Mouse (Mus musculus) erythroblast, embryonic 14.5 days (primary cell): ENCODE measurements around the gene N4bp1. TPM values are rescaled to one million over a fixed set of nuclear protein-coding genes. Genes with fewer than 3 reads are reported as not detected.

ENCODE experiments used
- H3K27me3 ChIP-seq: 2 replicates; pipeline ENCODE4 v1.6.1; 2012; ENCODE audit warnings: inconsistent platforms; ENCODE audit not compliant: control insufficient read depth
- H3K36me3 ChIP-seq: 2 replicates; pipeline ENCODE4 v1.6.1; 2012; ENCODE audit warnings: mild to moderate bottlenecking, inconsistent platforms; ENCODE audit not compliant: control insufficient read depth
- H3K4me1 ChIP-seq: 2 replicates; pipeline ENCODE4 v1.6.1; 2012; ENCODE audit warnings: inconsistent platforms; ENCODE audit not compliant: control insufficient read depth
- H3K4me3 ChIP-seq: replicated peaks from 2 replicates; pipeline ENCODE3; 2012; ENCODE audit warnings: moderate library complexity, mild to moderate bottlenecking, inconsistent platforms
- H3K9me3 ChIP-seq: 2 replicates; pipeline ENCODE4 v1.6.1; 2012; ENCODE audit warnings: low read length, inconsistent platforms, mixed read lengths; ENCODE audit not compliant: control insufficient read depth
- GATA1 ChIP-seq: IDR thresholded peaks from 2 replicates; pipeline ENCODE4 v1.6.1; 2012; ENCODE audit warnings: low read length, inconsistent platforms, mixed read lengths
- TAL1 ChIP-seq: IDR thresholded peaks from 3 replicates; pipeline ENCODE4 v1.6.1; 2012; ENCODE audit warnings: low read length, inconsistent platforms, mixed read lengths
- polyA plus RNA-seq: library from polyadenylated mRNA; stranded (reverse); fragments of >175 nt; gene quantifications from 2 replicates; pipeline ENCODE4 v1.2.3, GENCODE M21; 2012

The N4bp1 gene
- polyA plus RNA-seq, 1 experiment, result 0.37 TPM

DNA sequence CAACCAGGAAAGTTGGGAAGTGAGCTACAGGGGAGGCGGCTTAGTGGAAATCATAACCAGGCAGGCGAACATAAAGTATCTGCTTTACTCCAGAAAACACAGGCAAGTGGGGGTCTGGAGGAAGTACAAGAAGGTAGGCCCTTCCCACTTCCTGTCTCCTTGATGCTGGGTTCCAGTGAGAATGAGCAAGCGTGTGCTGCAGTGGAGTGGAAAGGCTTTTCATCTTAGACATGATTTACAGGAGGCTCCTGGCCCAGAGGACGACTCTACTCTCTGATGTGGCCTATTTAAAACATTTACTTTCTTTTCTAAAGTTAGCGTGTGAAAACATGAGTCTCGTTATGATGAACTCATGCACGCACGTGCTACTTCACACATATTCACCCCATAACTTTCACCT, 105.9 kb downstream of the N4bp1 start:
- H3K27me3 ChIP-seq, result no peaks in the 10 kb centered on the region
- no peaks in the 10 kb centered on the region for H3K36me3 ChIP-seq
- no peak for TF ChIP-seq TAL1
- TF ChIP-seq GATA1, result no peak
- H3K4me1 ChIP-seq, result no peaks in the 10 kb centered on the region
- H3K4me3 ChIP-seq, result no peak overlapping the region
- H3K9me3 ChIP-seq, result no peaks in the 10 kb centered on the region

DNA sequence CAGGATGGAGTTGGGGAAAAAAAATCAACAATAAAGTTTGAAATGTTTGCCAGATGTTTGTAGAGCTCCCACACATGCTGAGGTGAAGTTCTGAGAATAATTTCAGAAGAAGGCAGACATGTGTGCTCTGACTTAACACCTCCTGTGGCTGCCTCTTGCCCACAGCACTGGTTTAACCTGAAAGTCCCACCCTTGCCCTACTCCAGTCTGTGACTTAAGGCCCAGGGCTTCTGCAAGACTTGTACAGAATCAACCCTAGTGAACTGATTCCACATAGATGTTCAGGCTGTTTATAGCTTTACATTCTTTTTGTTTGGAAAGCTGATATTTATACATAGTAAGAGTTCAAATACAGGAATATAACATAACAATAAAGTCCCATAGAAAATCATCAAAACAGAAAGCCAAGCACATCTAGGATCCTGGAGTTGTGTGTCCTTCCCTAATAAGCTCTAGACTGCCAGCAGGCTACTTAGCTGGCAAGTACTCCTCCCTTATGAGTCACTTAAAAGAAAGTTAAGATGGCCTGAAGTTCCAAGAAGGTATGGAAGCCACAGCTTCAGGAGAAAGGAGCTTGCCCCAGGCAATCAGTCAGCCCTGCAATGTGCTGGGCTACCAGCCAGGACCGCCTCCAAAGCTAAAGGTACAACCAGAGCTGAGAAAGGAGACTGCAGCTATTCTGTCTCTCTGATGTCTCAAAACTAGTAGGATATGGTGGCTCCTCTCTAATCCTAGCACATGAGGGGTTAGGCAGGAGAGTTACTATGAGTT, 114.9 kb downstream of the N4bp1 start:
- H3K27me3 ChIP-seq, result peaks cover 2% of the 10 kb centered on the region
- TF ChIP-seq TAL1 (no peak), GATA1 (no peak)

DNA sequence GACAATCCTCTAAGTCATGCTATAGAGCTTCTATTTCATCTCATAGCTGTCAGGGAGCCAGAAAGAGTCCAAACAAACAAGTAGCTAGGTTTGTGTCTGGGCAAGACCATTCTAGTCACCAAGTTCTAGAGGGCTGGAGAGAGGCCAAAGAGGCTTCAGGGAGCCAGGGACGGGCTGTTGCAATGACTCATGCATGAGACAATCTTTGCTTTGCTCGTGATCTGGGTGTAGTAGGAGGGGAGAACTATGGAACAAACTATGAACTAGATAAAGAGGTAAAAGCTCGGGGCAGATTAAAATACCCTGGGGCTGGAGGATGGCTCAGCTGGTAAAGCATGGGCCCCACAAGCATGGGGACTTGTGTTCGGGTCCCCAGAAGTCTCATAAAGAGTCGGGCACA, 116.6 kb downstream of the N4bp1 start:
- H3K4me3 ChIP-seq, result no peak overlapping the region
- peaks cover 3% of the 10 kb centered on the region; the same call in 1 of the 2 replicates for H3K9me3 ChIP-seq
- peaks cover 25% of the 10 kb centered on the region for H3K4me1 ChIP-seq
- no peak for TF ChIP-seq TAL1
- TF ChIP-seq GATA1, result no peak
- H3K36me3 ChIP-seq, result no peaks in the 10 kb centered on the region
- H3K27me3 ChIP-seq, result peaks cover 4% of the 10 kb centered on the region

More for the DNA sequence above, 114.9 kb downstream of the N4bp1 start:
- H3K9me3 ChIP-seq, result no peaks in the 10 kb centered on the region
- H3K4me3 ChIP-seq, result no peak overlapping the region
- H3K36me3 ChIP-seq, result no peaks in the 10 kb centered on the region
- H3K4me1 ChIP-seq, result peaks cover 14% of the 10 kb centered on the region

DNA sequence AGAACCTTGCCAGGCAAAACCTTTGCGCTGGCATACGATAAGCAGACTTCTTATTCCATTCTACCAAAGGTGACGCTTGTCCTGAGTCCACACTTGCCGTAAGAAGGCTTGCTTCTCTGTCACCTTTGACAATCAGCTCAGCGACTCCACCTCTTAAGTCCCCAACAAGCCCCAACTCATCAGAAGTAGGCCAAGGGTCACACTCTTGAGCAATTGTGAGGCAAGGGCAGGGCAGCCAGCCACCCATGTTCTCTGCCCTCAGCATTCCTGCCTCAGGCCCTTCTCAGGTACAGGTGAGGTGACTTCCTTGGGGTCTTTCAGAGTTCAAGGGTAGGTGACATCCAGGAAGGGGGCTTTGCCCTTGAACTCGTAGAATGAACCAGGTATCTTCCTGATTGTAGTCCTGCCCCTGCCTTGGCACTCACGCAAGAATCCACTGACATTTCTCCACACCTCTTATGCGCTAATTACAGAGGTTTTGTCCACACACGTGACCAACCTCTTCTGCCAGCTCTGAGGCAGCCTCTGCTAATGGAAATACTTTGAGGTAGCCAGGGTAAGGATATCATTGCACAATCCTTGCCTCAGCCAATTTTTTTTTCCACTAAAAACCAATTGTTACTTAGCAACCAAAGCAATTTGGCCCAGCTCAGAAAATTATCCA, 118.4 kb downstream of the N4bp1 start:
- peaks cover 3% of the 10 kb centered on the region; the same call in 1 of the 2 replicates for H3K9me3 ChIP-seq
- no peak for TF ChIP-seq TAL1
- no peak for TF ChIP-seq GATA1
- H3K4me3 ChIP-seq, result no peak overlapping the region
- H3K36me3 ChIP-seq, result no peaks in the 10 kb centered on the region
- H3K4me1 ChIP-seq, result peaks cover 25% of the 10 kb centered on the region
- H3K27me3 ChIP-seq, result peaks cover 13% of the 10 kb centered on the region

DNA sequence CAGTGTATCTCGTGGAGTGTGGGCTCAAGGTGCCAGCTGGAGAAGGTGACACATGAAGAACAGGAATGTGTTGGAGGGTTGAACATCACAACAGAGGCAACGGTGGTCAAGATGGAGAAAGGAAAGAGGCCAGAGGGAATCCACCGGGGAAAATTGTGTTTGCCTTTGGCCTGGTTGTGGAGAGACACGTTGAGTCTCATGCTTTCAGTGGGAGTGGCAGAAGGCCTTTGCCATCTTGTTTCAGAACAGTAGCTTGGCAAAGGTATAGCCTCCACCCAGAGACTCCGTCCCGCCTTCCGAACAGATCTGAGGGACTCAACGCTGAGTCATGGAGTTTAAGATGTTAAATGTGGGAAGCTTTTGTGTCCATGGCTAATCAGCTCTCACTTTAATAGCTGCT, 119.4 kb downstream of the N4bp1 start:
- Histone ChIP-seq H3K4me3 (no peak overlapping the region), H3K9me3 (peaks cover 3% of the 10 kb centered on the region; the same call in 1 of the 2 replicates), H3K36me3 (no peaks in the 10 kb centered on the region), H3K4me1 (peaks cover 25% of the 10 kb centered on the region), H3K27me3 (peaks cover 13% of the 10 kb centered on the region)
- no peak for TF ChIP-seq TAL1
- TF ChIP-seq GATA1, result no peak

DNA sequence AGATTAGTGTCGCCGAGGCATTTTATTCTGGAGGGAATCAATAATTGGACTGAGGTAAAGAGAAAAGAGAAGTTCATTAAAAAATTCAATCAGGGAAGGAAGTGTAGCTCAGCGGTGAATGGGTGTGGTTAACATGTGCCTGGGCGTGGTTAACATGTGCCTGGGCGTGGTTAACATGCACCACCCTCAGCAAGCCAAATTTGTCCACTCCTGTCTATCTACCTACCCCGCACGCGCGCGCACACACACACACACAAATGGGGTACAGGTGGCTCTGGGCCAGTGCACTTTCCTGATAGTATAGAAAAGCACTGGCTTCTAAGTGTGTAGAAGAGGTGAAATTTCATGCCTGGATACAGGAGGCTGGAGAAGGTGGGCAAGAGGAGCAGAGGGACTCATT, 119.9 kb downstream of the N4bp1 start:
- H3K4me3 ChIP-seq, result no peak overlapping the region
- no peaks in the 10 kb centered on the region for H3K36me3 ChIP-seq
- TF ChIP-seq GATA1 (no peak), TAL1 (no peak)
- H3K9me3 ChIP-seq, result peaks cover 3% of the 10 kb centered on the region; the same call in 1 of the 2 replicates
- peaks cover 13% of the 10 kb centered on the region for H3K27me3 ChIP-seq
- peaks cover 25% of the 10 kb centered on the region for H3K4me1 ChIP-seq

DNA sequence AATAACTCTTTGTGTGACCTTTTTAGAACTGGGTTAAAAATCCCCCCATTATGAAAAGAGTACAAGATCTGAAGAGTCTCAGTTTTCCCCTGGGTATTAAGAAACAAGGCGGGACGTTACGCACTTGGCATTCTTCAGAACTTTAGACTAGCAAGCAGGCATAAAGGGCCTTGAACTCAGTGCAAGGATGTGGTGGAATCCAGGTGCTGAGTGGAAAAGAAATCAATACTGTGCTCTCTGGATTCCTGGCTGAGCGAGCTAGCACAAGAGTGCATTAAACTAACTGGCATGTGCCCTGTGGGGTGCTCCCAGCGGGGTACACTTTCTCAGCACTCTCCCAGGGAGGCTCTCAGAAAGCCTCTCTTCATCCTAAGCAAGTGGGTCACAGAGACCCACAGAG, 122.3 kb downstream of the N4bp1 start:
- H3K9me3 ChIP-seq, result peaks cover 3% of the 10 kb centered on the region; the same call in 1 of the 2 replicates
- peaks cover 13% of the 10 kb centered on the region for H3K27me3 ChIP-seq
- H3K4me1 ChIP-seq, result peaks cover 46% of the 10 kb centered on the region
- H3K36me3 ChIP-seq, result no peaks in the 10 kb centered on the region
- no peak for TF ChIP-seq TAL1
- TF ChIP-seq GATA1, result no peak
- H3K4me3 ChIP-seq, result no peak overlapping the region

DNA sequence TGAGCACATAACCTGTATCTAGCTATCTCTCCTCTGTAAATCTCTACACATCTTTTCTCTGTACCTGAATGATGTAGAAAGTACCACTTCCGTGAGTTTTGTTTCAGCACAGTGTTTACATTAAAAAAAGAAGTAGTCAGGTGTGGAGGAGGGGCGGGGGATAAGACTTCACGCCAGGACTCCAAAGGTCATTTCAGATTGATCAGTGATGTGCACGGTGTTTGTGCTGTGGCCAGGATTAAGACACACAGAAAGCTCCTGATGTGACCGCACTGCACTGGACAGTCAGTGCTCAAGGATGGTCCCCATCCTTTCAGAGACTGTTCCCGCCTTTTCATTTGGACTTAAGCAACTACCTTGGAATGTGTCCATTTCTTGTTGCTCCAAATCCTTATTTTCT, 124.3 kb downstream of the N4bp1 start:
- H3K4me3 ChIP-seq, result no peak overlapping the region
- H3K9me3 ChIP-seq, result peaks cover 3% of the 10 kb centered on the region; the same call in 1 of the 2 replicates

DNA sequence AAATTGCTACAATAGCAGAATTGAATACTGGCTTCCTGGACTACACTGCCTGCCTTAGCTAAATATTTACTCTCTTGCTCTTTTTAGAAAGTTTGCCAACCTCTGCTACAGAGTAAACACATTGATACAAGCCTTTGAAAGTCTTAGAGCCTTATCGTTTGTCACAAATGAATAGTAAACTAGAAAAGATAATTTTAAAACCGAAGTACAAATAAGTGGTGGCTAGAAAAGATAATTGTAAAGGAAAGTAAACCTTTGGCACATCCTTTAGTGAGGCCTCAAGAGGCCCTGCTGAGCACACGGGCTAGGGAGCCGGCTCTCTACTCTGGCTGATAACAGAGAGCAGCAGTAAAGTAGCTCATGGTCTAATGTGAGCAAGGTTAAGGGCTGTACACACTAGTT, 126.0 kb downstream of the N4bp1 start:
- TF ChIP-seq TAL1, result no peak
- no peak for TF ChIP-seq GATA1
- Histone ChIP-seq H3K4me3 (no peak overlapping the region), H3K4me1 (peaks cover 28% of the 10 kb centered on the region), H3K36me3 (no peaks in the 10 kb centered on the region), H3K27me3 (peaks cover 16% of the 10 kb centered on the region), H3K9me3 (no peaks in the 10 kb centered on the region)

More for the DNA sequence above, 124.3 kb downstream of the N4bp1 start:
- Histone ChIP-seq H3K4me1 (peaks cover 43% of the 10 kb centered on the region), H3K27me3 (peaks cover 16% of the 10 kb centered on the region), H3K36me3 (no peaks in the 10 kb centered on the region)
- no peak for TF ChIP-seq GATA1
- no peak for TF ChIP-seq TAL1
